Mouse (Mus musculus): ENCODE measurements around the gene Arx.

DNA sequence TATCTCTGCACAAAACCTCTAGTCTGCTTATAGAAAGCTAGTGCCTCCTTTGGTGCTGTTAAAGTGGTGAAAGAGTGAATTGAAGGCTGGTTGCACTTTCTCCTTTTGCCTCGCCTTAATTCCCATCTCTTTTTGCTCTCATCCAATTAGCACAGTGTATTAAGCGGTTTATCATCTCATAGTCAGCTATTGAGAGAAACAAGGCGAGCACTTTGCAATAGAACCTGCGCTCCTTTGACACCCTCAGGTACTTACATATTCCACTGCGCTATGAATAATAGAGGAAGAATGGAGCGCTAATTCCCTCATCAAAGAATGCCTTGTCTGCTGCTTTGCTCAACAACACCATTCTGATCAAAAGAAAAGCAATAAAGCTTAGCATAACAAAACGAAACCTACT is 15.6 kb downstream of the Arx start:
- TF ChIP-seq POLR2A (IDR thresholded peaks at IDR 0.05; ENCODE audit: borderline replicate concordance, extremely low read depth, low read depth, low read length) (no peak), CTCF (IDR thresholded peaks at IDR 0.05; ENCODE audit: insufficient read depth, low read length) (no peak)

All from lung, adult 2 months (tissue).